Mouse (Mus musculus) G1E (cell line): ENCODE measurements around the gene Atg101.

Source experiments
- CTCF ChIP-seq: IDR thresholded peaks from 2 replicates; pipeline ENCODE4 v1.5.1; 2012; ENCODE audit warnings: low read depth, low read length, inconsistent platforms, mixed read lengths
- GATA1 ChIP-seq: IDR thresholded peaks from 2 replicates; pipeline ENCODE4 v1.6.1; 2012; ENCODE audit warnings: borderline replicate concordance, low read length, inconsistent platforms, mixed read lengths

DNA sequence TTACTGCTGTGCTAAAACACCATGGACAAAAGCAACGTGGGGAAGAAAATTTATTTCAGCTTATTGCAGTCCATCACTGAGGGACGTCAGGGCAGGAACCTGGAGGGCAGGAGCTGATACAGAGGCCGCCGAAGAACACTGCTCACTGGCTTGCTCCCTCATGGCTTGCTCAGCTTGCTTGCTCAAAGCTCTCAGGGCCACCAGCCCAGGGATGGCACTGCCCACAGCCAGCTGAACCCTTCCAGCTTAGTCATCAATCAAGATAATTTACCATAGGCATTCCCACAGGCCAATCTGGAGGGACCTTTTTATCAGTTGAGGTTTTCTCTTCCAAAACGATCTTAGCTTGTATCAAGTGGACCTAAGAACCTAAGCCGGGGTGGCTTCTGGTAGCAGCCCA, 27.9 kb downstream of the Atg101 start:
- TF ChIP-seq CTCF (no peak), GATA1 (no peak)
